8 mouse cellular contexts compared by ENCODE assay signal in the genomic region with DNA sequence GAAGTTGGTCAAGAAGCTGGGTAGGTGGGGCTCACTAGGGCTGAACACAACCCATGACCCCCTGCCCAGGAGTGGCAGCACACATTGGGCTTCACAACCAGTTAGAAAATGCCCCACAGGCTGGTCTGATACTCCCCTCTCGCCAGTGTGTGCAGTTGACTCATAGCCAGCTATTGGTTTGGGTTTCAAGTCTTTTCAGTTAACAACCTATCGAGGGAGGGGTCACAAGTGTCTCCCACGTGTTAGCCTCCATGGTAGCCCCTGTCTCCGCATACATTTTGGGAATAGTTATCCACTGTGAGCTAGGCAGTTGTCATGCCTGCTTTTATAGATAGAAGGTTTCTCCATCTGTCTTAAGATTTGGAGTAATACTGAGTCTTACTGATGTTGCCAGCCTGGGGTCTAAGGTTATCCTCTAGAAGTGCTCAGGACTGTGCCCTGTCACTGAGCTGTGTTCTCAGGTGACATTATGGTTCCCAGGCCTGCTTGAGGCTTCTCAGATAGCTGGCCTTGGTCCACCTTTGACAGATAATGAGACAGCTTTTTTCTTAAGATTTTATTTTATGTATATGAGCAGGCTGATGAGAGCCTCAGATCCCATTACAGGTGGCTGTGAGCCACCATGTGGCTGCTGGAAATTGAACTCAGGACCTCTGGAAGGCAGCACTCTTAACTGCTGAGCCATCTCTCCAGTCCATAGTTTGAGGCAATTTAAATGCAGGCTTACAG. TPM values are rescaled to one million over a fixed set of nuclear protein-coding genes. Genes with fewer than 3 reads are reported as not detected.
DNase-seq lines count a peak whose midpoint lies in the region; ATAC-seq and TF ChIP-seq lines count a peak whose summit lies in the region.

No protein-coding gene starts in this region.

- peaks cover 71% of the 10 kb centered on the region for H3K36me3 ChIP-seq in heart, embryonic 13.5 days
- H3K36me3 ChIP-seq in ES-E14 (ENCODE audit: control insufficient read depth, insufficient read depth, low read length, poor library complexity, severe bottlenecking) = peaks cover 38% of the 10 kb centered on the region
- peaks cover 24% of the 10 kb centered on the region for H3K36me3 ChIP-seq in heart, embryonic 16.5 days (ENCODE audit: control insufficient read depth, insufficient read depth)
- H3K36me3 ChIP-seq in midbrain, embryonic 11.5 days (ENCODE audit: control insufficient read depth, insufficient read depth, low read length) = peaks cover 6% of the 10 kb centered on the region

- in situ Hi-C loops in ES-E14 (cut with MboI; ENCODE audit: low sequenced_read_pairs in 2 of 2, unreplicated experiment in 2 of 2) = no loop called here

- peak overlapping the region; percentile 94 for H3K27ac ChIP-seq in heart, embryonic 13.5 days (replicated peaks)
- peak overlapping the region; percentile 90 for H3K27ac ChIP-seq in ES-E14 (ENCODE audit: insufficient read depth, low read depth, low read length, poor library complexity, severe bottlenecking)
- peak overlapping the region; percentile 93 for H3K27ac ChIP-seq in heart, embryonic 16.5 days (ENCODE audit: low read length)
- H3K27ac ChIP-seq in midbrain, embryonic 11.5 days (ENCODE audit: low read depth, low read length) = no peak overlapping the region; the same call in 1 of the 2 replicates

- H3K4me3 ChIP-seq in heart, embryonic 13.5 days = peak overlapping the region; percentile 95
- peak overlapping the region; percentile 56 to 95 for H3K4me3 ChIP-seq in ES-E14 (ENCODE audit: insufficient read depth in 1 of 2, low read depth in 1 of 2, low read length in 2 of 2, poor library complexity in 1 of 2, severe bottlenecking in 1 of 2)
- H3K4me3 ChIP-seq in heart, embryonic 16.5 days (ENCODE audit: low read length) = peak overlapping the region; percentile 79
- peak overlapping the region; percentile 94 for H3K4me3 ChIP-seq in midbrain, embryonic 11.5 days (ENCODE audit: low read depth, low read length)

- H3K9me3 ChIP-seq in heart, embryonic 13.5 days = no peaks in the 10 kb centered on the region
- H3K9me3 ChIP-seq in ES-E14 (ENCODE audit: control insufficient read depth, insufficient read depth, low read depth, low read length) = no peaks in the 10 kb centered on the region
- H3K9me3 ChIP-seq in heart, embryonic 16.5 days (replicated peaks; ENCODE audit: control insufficient read depth, low read length) = no peaks in the 10 kb centered on the region; the same call in 1 of the 2 replicates
- no peaks in the 10 kb centered on the region for H3K9me3 ChIP-seq in midbrain, embryonic 11.5 days (ENCODE audit: control insufficient read depth, low read length)

- 8% methylated on average over 4 of the region's 4 CpGs for WGBS in heart, embryonic 13.5 days
- 4% methylated on average over 4 of the region's 4 CpGs for WGBS in heart, embryonic 16.5 days
- 10% methylated on average over 4 of the region's 4 CpGs for WGBS in midbrain, embryonic 11.5 days

- H3K9ac ChIP-seq in heart, embryonic 13.5 days = peak overlapping the region; percentile 99
- peak overlapping the region; percentile 99 for H3K9ac ChIP-seq in ES-E14 (ENCODE audit: insufficient read depth, low read depth, low read length, poor library complexity, severe bottlenecking)
- H3K9ac ChIP-seq in heart, embryonic 16.5 days (ENCODE audit: low read length) = peak overlapping the region; percentile 93
- H3K9ac ChIP-seq in midbrain, embryonic 11.5 days (ENCODE audit: low read length) = peak overlapping the region; percentile 99

- peaks cover 60% of the 10 kb centered on the region for H3K4me1 ChIP-seq in heart, embryonic 13.5 days
- peaks cover 0 to 33% of the 10 kb centered on the region in 2 experiments; a peak in 2 of 4 replicates for H3K4me1 ChIP-seq in ES-E14 (ENCODE audit: control insufficient read depth in 2 of 2, insufficient read depth in 2 of 2, low read length in 2 of 2, poor library complexity in 1 of 2)
- H3K4me1 ChIP-seq in heart, embryonic 16.5 days (ENCODE audit: control insufficient read depth, insufficient read depth, low read length) = peaks cover 20% of the 10 kb centered on the region
- peaks cover 18% of the 10 kb centered on the region for H3K4me1 ChIP-seq in midbrain, embryonic 11.5 days (ENCODE audit: control insufficient read depth, insufficient read depth, low read length)

- peak overlapping the region; percentile 91 for H3K4me2 ChIP-seq in heart, embryonic 13.5 days
- peak overlapping the region; percentile 82 for H3K4me2 ChIP-seq in heart, embryonic 16.5 days (ENCODE audit: low read depth, low read length)
- peak overlapping the region; percentile 80 for H3K4me2 ChIP-seq in midbrain, embryonic 11.5 days

- H3K27me3 ChIP-seq in heart, embryonic 13.5 days (replicated peaks) = no peaks in the 10 kb centered on the region
- no peaks in the 10 kb centered on the region for H3K27me3 ChIP-seq in heart, embryonic 16.5 days (ENCODE audit: control insufficient read depth, insufficient read depth, low read length)
- H3K27me3 ChIP-seq in midbrain, embryonic 11.5 days (ENCODE audit: control insufficient read depth, insufficient read depth, low read length) = no peaks in the 10 kb centered on the region

- ATAC-seq in heart, embryonic 13.5 days (ENCODE audit: extremely low read depth, insufficient number of reproducible peaks, low FRiP score, low TSS enrichment) = no peak
- ATAC-seq in heart, embryonic 16.5 days (replicated peaks; ENCODE audit: extremely low read depth, insufficient read depth, low FRiP score) = no peak
- ATAC-seq in midbrain, embryonic 11.5 days (ENCODE audit: low FRiP score) = no peak

- no peak for DNase-seq in heart, adult 8-10 months (ENCODE audit: low spot score)
- DNase-seq in ES-E14 (ENCODE audit: low read depth, low spot score) = no peak
- peak; percentile 86 for DNase-seq in midbrain, embryonic 11.5 days (ENCODE audit: low spot score, missing footprints)
- no peak for DNase-seq in layer of hippocampus, adult 9-10 months (ENCODE audit: low spot score)
- DNase-seq in gastrocnemius, adult 8-10 months (ENCODE audit: low spot score in 2 of 2) = no peak
- no peak for DNase-seq in lung, postnatal 25 days (ENCODE audit: low spot score)

TF ChIP-seq in ES-E14, 5 proteins besides CTCF, POLR2A, EP300 and RAD21:
- TF ChIP-seq HCFC1 (IDR thresholded peaks at IDR 0.05; ENCODE audit: borderline replicate concordance, insufficient read depth, low read length) (no peak), ZC3H11A (IDR thresholded peaks at IDR 0.05; ENCODE audit: borderline replicate concordance, low read depth, low read length) (no peak), CHD2 (IDR thresholded peaks at IDR 0.05; ENCODE audit: low read depth, low read length) (no peak), ZNF384 (IDR thresholded peaks at IDR 0.05; ENCODE audit: low read depth, low read length) (no peak), MAFK (IDR thresholded peaks at IDR 0.05; ENCODE audit: insufficient read depth, low read depth, low read length) (no peak)

RNA-seq across cellular contexts. Expression of a gene that starts 1.4 kb away (rescaled TPM):
- 389 and 419 TPM in 2 replicates for polyA plus RNA-seq in heart, embryonic 13.5 days (2015; fragmentation: Nextera tagmentation; extraction: Ambion mirVana)
- total RNA-seq in heart, adult 8-10 months (2022) = 100 to 1,000 TPM; 377 to 423 (median 382) TPM
- total RNA-seq in ES-E14 (2012; rRNA removed) = 2,234 and 2,688 TPM in 2 replicates
- 279 and 343 TPM in 2 replicates for polyA plus RNA-seq in heart, embryonic 16.5 days (2015; fragmentation: Nextera tagmentation; extraction: Ambion mirVana)
- polyA plus RNA-seq in midbrain, embryonic 11.5 days (2014; fragmentation: Nextera tagmentation; extraction: Ambion mirVana) = 465 and 471 TPM in 2 replicates
- total RNA-seq in gastrocnemius, adult 8-10 months (2022) = 100 to 1,000 TPM; 377 to 515 (median 422) TPM

RNA-seq across cellular contexts. Expression of a gene that starts 16.3 kb away (rescaled TPM):
- 19.3 and 22.2 TPM in 2 replicates for polyA plus RNA-seq in heart, embryonic 13.5 days (2015; fragmentation: Nextera tagmentation; extraction: Ambion mirVana)
- total RNA-seq in heart, adult 8-10 months (2022) = 10 to 100 TPM in 3 of 4 experiments, 1 to 10 TPM in 1; 9.2 to 15.2 (median 12.3) TPM
- total RNA-seq in ES-E14 (2012; rRNA removed) = 25.9 and 39.8 TPM in 2 replicates
- 17.6 and 21.1 TPM in 2 replicates for polyA plus RNA-seq in heart, embryonic 16.5 days (2015; fragmentation: Nextera tagmentation; extraction: Ambion mirVana)
- polyA plus RNA-seq in midbrain, embryonic 11.5 days (2014; fragmentation: Nextera tagmentation; extraction: Ambion mirVana) = 18.5 and 19.5 TPM in 2 replicates
- 10 to 100 TPM in 1 of 4 experiments, 1 to 10 TPM in 3; 9.0 to 14.3 (median 9.3) TPM for total RNA-seq in gastrocnemius, adult 8-10 months (2022)

RNA-seq across cellular contexts. Expression of a gene that starts 20.9 kb away (rescaled TPM):
- 5.9 and 7.3 TPM in 2 replicates for polyA plus RNA-seq in heart, embryonic 13.5 days (2015; fragmentation: Nextera tagmentation; extraction: Ambion mirVana)
- 10 to 100 TPM in 3 of 4 experiments, 1 to 10 TPM in 1; 8.4 to 15.6 (median 11.7) TPM for total RNA-seq in heart, adult 8-10 months (2022)
- 8.0 and 9.0 TPM in 2 replicates for total RNA-seq in ES-E14 (2012; rRNA removed)
- polyA plus RNA-seq in heart, embryonic 16.5 days (2015; fragmentation: Nextera tagmentation; extraction: Ambion mirVana) = 6.2 and 6.4 TPM in 2 replicates
- polyA plus RNA-seq in midbrain, embryonic 11.5 days (2014; fragmentation: Nextera tagmentation; extraction: Ambion mirVana) = 3.5 and 3.7 TPM in 2 replicates
- total RNA-seq in gastrocnemius, adult 8-10 months (2022) = 1 to 10 TPM; 3.2 to 5.7 (median 4.5) TPM

RNA-seq across cellular contexts. Expression of a gene that starts 35.4 kb away (rescaled TPM):
- 4.1 TPM in 2 replicates for polyA plus RNA-seq in heart, embryonic 13.5 days (2015; fragmentation: Nextera tagmentation; extraction: Ambion mirVana)
- total RNA-seq in heart, adult 8-10 months (2022) = not detected
- 3.7 and 4.1 TPM in 2 replicates for total RNA-seq in ES-E14 (2012; rRNA removed)
- polyA plus RNA-seq in heart, embryonic 16.5 days (2015; fragmentation: Nextera tagmentation; extraction: Ambion mirVana) = 2.1 and 3.1 TPM in 2 replicates
- 4.6 and 4.9 TPM in 2 replicates for polyA plus RNA-seq in midbrain, embryonic 11.5 days (2014; fragmentation: Nextera tagmentation; extraction: Ambion mirVana)
- total RNA-seq in gastrocnemius, adult 8-10 months (2022) = not detected
